Mouse (Mus musculus): Measurements from ENCODE around the gene Prr19. TPM values are rescaled to one million over a fixed set of nuclear protein-coding genes. Genes with fewer than 3 reads are reported as not detected.
"Not testable (repeated sequence)": the region's sequence is repeated elsewhere in the genome, so short reads cannot be mapped to it uniquely, and the experiment has no call there.

Gene Prr19
- polyA plus RNA-seq, 1 experiment from 2014 or later, result 0.32 TPM

- Histone ChIP-seq H3K4me3 (ENCODE audit: low read depth, low read length) (peak within 1 kb of the TSS; percentile 71), H3K9me3 (ENCODE audit: control insufficient read depth, low read length) (no peaks in the 10 kb centered on the region), H3K27me3 (replicated peaks; ENCODE audit: control insufficient read depth, insufficient read depth, low read length) (peaks cover 43% of the 10 kb centered on the region), H3K27ac (ENCODE audit: low read depth, low read length) (peak within 1 kb of the TSS; percentile 59), H3K4me1 (replicated peaks; ENCODE audit: control insufficient read depth, insufficient read depth, low read length) (peaks cover 19% of the 10 kb centered on the region), H3K4me2 (peak within 1 kb of the TSS; percentile 92), H3K9ac (ENCODE audit: low read depth, low read length) (peak within 1 kb of the TSS; percentile 69), H3K36me3 (ENCODE audit: control insufficient read depth, insufficient read depth, low read length) (no peaks in the 10 kb centered on the region)
- DNase-seq (ENCODE audit: low spot score) (peak; percentile 86), ATAC-seq (replicated peaks; ENCODE audit: low FRiP score) (peak; percentile 94)
- under 1% methylated on average over 52 of the region's 52 CpGs for WGBS
Observed at GRCm38 (mm10) chr7:25316532-25317445, 15.6 kb downstream of the Prr19 start, which contains the start of gene Megf8. Megf8 (plus strand) TSS chr7:25317164.

- DNase-seq (ENCODE audit: low spot score) (no peak), ATAC-seq (replicated peaks; ENCODE audit: low FRiP score) (no peak)
- Histone ChIP-seq H3K9me3 (ENCODE audit: control insufficient read depth, low read length) (no peaks in the 10 kb centered on the region), H3K4me1 (replicated peaks; ENCODE audit: control insufficient read depth, insufficient read depth, low read length) (peaks cover 19% of the 10 kb centered on the region), H3K9ac (ENCODE audit: low read depth, low read length) (peak overlapping the region; percentile 69), H3K4me3 (ENCODE audit: low read depth, low read length) (peak overlapping the region; percentile 71), H3K27me3 (replicated peaks; ENCODE audit: control insufficient read depth, insufficient read depth, low read length) (peaks cover 36% of the 10 kb centered on the region), H3K4me2 (peak overlapping the region; percentile 92), H3K27ac (ENCODE audit: low read depth, low read length) (peak overlapping the region; percentile 59; the same call in 1 of the 2 replicates), H3K36me3 (ENCODE audit: control insufficient read depth, insufficient read depth, low read length) (no peaks in the 10 kb centered on the region)
- 20% methylated on average over 21 of the region's 21 CpGs for WGBS
Observed at GRCm38 (mm10) chr7:25317446-25317999, 16.3 kb downstream of the Prr19 start.

GRCm38 (mm10) chr7:25322058-25322484, 20.9 kb downstream of the Prr19 start:
- Histone ChIP-seq H3K36me3 (ENCODE audit: control insufficient read depth, insufficient read depth, low read length) (no peaks in the 10 kb centered on the region), H3K27me3 (replicated peaks; ENCODE audit: control insufficient read depth, insufficient read depth, low read length) (no peaks in the 10 kb centered on the region), H3K4me2 (peak overlapping the region; percentile 26; the same call in 1 of the 2 replicates), H3K9me3 (ENCODE audit: control insufficient read depth, low read length) (no peaks in the 10 kb centered on the region), H3K4me3 (ENCODE audit: low read depth, low read length) (no peak overlapping the region), H3K9ac (ENCODE audit: low read depth, low read length) (no peak overlapping the region), H3K4me1 (replicated peaks; ENCODE audit: control insufficient read depth, insufficient read depth, low read length) (peaks cover 5% of the 10 kb centered on the region), H3K27ac (ENCODE audit: low read depth, low read length) (peak overlapping the region; percentile 70; the same call in 1 of the 2 replicates)
- no peak for ATAC-seq (replicated peaks; ENCODE audit: low FRiP score)
- DNase-seq (ENCODE audit: low spot score), result peak; percentile 49
- 39% methylated on average over 6 of the region's 6 CpGs for WGBS

- Histone ChIP-seq H3K4me2 (no peak overlapping the region), H3K4me3 (ENCODE audit: low read depth, low read length) (no peak overlapping the region), H3K36me3 (ENCODE audit: control insufficient read depth, insufficient read depth, low read length) (no peaks in the 10 kb centered on the region), H3K9me3 (ENCODE audit: control insufficient read depth, low read length) (no peaks in the 10 kb centered on the region), H3K27ac (ENCODE audit: low read depth, low read length) (no peak overlapping the region), H3K9ac (ENCODE audit: low read depth, low read length) (no peak overlapping the region), H3K4me1 (replicated peaks; ENCODE audit: control insufficient read depth, insufficient read depth, low read length) (no peaks in the 10 kb centered on the region; the same call in 1 of the 2 replicates), H3K27me3 (replicated peaks; ENCODE audit: control insufficient read depth, insufficient read depth, low read length) (no peaks in the 10 kb centered on the region)
- DNase-seq (ENCODE audit: low spot score) (no peak), ATAC-seq (replicated peaks; ENCODE audit: low FRiP score) (no peak)
- 86% methylated on average over 2 of the region's 2 CpGs for WGBS
Observed at GRCm38 (mm10) chr7:25323219-25323618, 22.0 kb downstream of the Prr19 start.

GRCm38 (mm10) chr7:25325431-25325830, 24.2 kb downstream of the Prr19 start:
- H3K27ac ChIP-seq (ENCODE audit: low read depth, low read length); H3K4me3 ChIP-seq (ENCODE audit: low read depth, low read length); H3K4me1 ChIP-seq (replicated peaks; ENCODE audit: control insufficient read depth, insufficient read depth, low read length); H3K27me3 ChIP-seq (replicated peaks; ENCODE audit: control insufficient read depth, insufficient read depth, low read length); H3K9ac ChIP-seq (ENCODE audit: low read depth, low read length); ATAC-seq (replicated peaks; ENCODE audit: low FRiP score); H3K4me2 ChIP-seq; H3K9me3 ChIP-seq (ENCODE audit: control insufficient read depth, low read length); H3K36me3 ChIP-seq (ENCODE audit: control insufficient read depth, insufficient read depth, low read length); DNase-seq (ENCODE audit: low spot score): not testable (repeated sequence)
- 77% methylated on average over 6 of the region's 6 CpGs for WGBS

GRCm38 (mm10) chr7:25326233-25326632, 25.0 kb downstream of the Prr19 start:
- H3K9me3 ChIP-seq (ENCODE audit: control insufficient read depth, low read length), result no peaks in the 10 kb centered on the region
- H3K4me3 ChIP-seq (ENCODE audit: low read depth, low read length), result no peak overlapping the region
- H3K27me3 ChIP-seq (replicated peaks; ENCODE audit: control insufficient read depth, insufficient read depth, low read length), result no peaks in the 10 kb centered on the region
- H3K36me3 ChIP-seq (ENCODE audit: control insufficient read depth, insufficient read depth, low read length), result peaks cover 7% of the 10 kb centered on the region; the same call in 1 of the 2 replicates
- ATAC-seq (replicated peaks; ENCODE audit: low FRiP score) (no peak), DNase-seq (ENCODE audit: low spot score) (no peak)
- H3K9ac ChIP-seq (ENCODE audit: low read depth, low read length), result no peak overlapping the region
- H3K4me2 ChIP-seq, result no peak overlapping the region
- H3K27ac ChIP-seq (ENCODE audit: low read depth, low read length), result no peak overlapping the region
- H3K4me1 ChIP-seq (replicated peaks; ENCODE audit: control insufficient read depth, insufficient read depth, low read length), result peaks cover 2% of the 10 kb centered on the region
- 80% methylated on average over 8 of the region's 8 CpGs for WGBS

GRCm38 (mm10) chr7:25333596-25334307, 32.5 kb downstream of the Prr19 start:
- Histone ChIP-seq H3K27me3 (replicated peaks; ENCODE audit: control insufficient read depth, insufficient read depth, low read length) (no peaks in the 10 kb centered on the region), H3K36me3 (ENCODE audit: control insufficient read depth, insufficient read depth, low read length) (peaks cover 9% of the 10 kb centered on the region; the same call in 1 of the 2 replicates), H3K4me1 (replicated peaks; ENCODE audit: control insufficient read depth, insufficient read depth, low read length) (peaks cover 2% of the 10 kb centered on the region; the same call in 1 of the 2 replicates), H3K4me3 (ENCODE audit: low read depth, low read length) (no peak overlapping the region), H3K4me2 (no peak overlapping the region), H3K9ac (ENCODE audit: low read depth, low read length) (no peak overlapping the region), H3K9me3 (ENCODE audit: control insufficient read depth, low read length) (no peaks in the 10 kb centered on the region), H3K27ac (ENCODE audit: low read depth, low read length) (no peak overlapping the region)
- 42% methylated on average over 16 of the region's 16 CpGs for WGBS
- DNase-seq (ENCODE audit: low spot score) (peak; percentile 58), ATAC-seq (replicated peaks; ENCODE audit: low FRiP score) (peak; percentile 65; the same call in 1 of the 2 replicates)

- Histone ChIP-seq H3K9ac (ENCODE audit: low read depth, low read length) (no peak overlapping the region), H3K4me1 (replicated peaks; ENCODE audit: control insufficient read depth, insufficient read depth, low read length) (peaks cover 2% of the 10 kb centered on the region; the same call in 1 of the 2 replicates), H3K27ac (ENCODE audit: low read depth, low read length) (no peak overlapping the region), H3K9me3 (ENCODE audit: control insufficient read depth, low read length) (no peaks in the 10 kb centered on the region), H3K4me3 (ENCODE audit: low read depth, low read length) (no peak overlapping the region), H3K27me3 (replicated peaks; ENCODE audit: control insufficient read depth, insufficient read depth, low read length) (no peaks in the 10 kb centered on the region), H3K36me3 (ENCODE audit: control insufficient read depth, insufficient read depth, low read length) (peaks cover 9% of the 10 kb centered on the region; the same call in 1 of the 2 replicates), H3K4me2 (no peak overlapping the region)
- 82% methylated on average over 12 of the region's 12 CpGs for WGBS
- no peak for ATAC-seq (replicated peaks; ENCODE audit: low FRiP score)
- DNase-seq (ENCODE audit: low spot score), result no peak
Observed at GRCm38 (mm10) chr7:25334472-25334871, 33.3 kb downstream of the Prr19 start.

All from liver, embryonic 11.5 days (tissue).